Mouse (Mus musculus): ENCODE data around the gene Pcsk2. TPM values are rescaled to one million over a fixed set of nuclear protein-coding genes. Genes with fewer than 3 reads are reported as not detected.

The Pcsk2 gene
- polyA plus RNA-seq (2012; rRNA removed) = 0.01 TPM in 1 of 2 replicates, not detected in the other
- not detected in 2 replicates for polyA plus RNA-seq (2014; fragmentation: Nextera tagmentation; extraction: Ambion mirVana)

DNA sequence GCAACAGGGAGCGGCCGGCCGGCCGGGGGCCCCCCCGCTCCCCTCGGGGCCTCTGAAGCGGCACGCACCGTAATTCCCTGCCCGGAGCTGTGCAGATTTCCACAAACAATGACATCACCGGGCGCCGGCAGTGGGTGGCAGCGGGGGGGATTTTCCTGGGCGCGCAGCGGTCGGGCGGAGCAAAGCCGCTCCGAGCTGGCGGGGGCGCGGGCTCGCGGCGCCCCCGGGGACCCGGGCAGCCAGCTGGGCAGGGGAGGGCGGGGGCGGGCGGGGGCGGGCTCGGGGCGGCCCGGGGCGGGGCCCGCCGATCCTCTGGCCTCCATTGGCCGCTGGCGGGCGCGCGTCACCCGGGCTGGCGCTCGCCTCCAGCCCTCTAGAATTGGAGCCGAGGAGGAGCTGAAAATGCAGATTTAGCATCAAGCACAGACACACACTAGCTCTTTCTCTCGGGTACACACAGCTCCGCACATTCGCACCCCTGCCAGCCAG, at the start of gene Pcsk2:
Gene Pcsk2, plus strand, starts transcription at position 399 of the 489 bp plus-strand sequence.
- TF ChIP-seq EP300 (IDR thresholded peaks at IDR 0.05; ENCODE audit: low read depth) (no peak), CTCF (IDR thresholded peaks at IDR 0.05; ENCODE audit: low read depth) (no peak)
- Histone ChIP-seq H3K4me3 (ENCODE audit: insufficient read depth in 1 of 2, low read depth in 2 of 2, low read length in 2 of 2) (peak within 1 kb of the TSS; percentile 11 to 33; a peak in 2 of 4 replicates), H3K36me3 (replicated peaks; ENCODE audit: control insufficient read depth, insufficient read depth, low read depth) (no peaks in the 10 kb centered on the region), H3K27ac (no peak within 1 kb of the TSS), H3K9me3 (ENCODE audit: control insufficient read depth, low read length) (no peaks in the 10 kb centered on the region), H3K9ac (replicated peaks) (no peak within 1 kb of the TSS), H3K27me3 (ENCODE audit: control insufficient read depth, insufficient read depth, low read length) (peaks cover 29% of the 10 kb centered on the region), H3K4me2 (ENCODE audit: low read depth) (peak within 1 kb of the TSS; percentile 37), H3K4me1 (replicated peaks; ENCODE audit: control insufficient read depth in 2 of 2, insufficient read depth in 2 of 2, low read length in 1 of 2) (no peaks in the 10 kb centered on the region)
- 2% methylated on average over 36 of the region's 51 CpGs for WGBS (ENCODE audit: insufficient replicate concordance)
- ATAC-seq (ENCODE audit: insufficient read depth) (peak; percentile 37; the same call in 1 of the 2 replicates), DNase-seq (ENCODE audit: low read depth in 3 of 3, low spot score in 3 of 3) (no peak)

DNA sequence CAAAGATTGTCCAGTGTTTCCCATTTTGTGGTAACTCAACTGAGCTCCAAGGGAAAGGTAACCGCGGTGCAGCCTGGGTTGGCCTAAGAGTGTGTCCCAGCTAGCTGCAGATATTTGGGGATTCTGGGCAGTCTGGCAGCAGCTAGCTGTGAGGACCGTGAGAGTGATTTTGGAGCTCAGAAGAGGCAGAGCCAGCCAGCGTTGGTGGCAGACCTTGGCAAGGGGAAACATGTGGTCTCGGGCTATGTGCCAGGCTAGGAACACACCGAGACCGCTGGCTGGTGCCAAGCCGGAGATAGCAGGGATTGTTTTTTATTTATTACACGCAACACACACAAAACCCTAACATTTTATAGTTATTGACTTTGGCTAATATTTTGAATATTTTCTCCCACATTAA, 45.1 kb upstream of the Pcsk2 start:
- no peak for TF ChIP-seq CTCF (IDR thresholded peaks at IDR 0.05; ENCODE audit: low read depth)
- TF ChIP-seq EP300 (IDR thresholded peaks at IDR 0.05; ENCODE audit: low read depth) = no peak
- Histone ChIP-seq H3K36me3 (replicated peaks; ENCODE audit: control insufficient read depth, insufficient read depth, low read depth) (no peaks in the 10 kb centered on the region), H3K4me2 (ENCODE audit: low read depth) (no peak overlapping the region), H3K9me3 (ENCODE audit: control insufficient read depth, low read length) (no peaks in the 10 kb centered on the region), H3K27ac (no peak overlapping the region), H3K27me3 (ENCODE audit: control insufficient read depth, insufficient read depth, low read length) (no peaks in the 10 kb centered on the region), H3K4me1 (replicated peaks; ENCODE audit: control insufficient read depth in 2 of 2, insufficient read depth in 2 of 2, low read length in 1 of 2) (no peaks in the 10 kb centered on the region), H3K9ac (replicated peaks) (no peak overlapping the region), H3K4me3 (ENCODE audit: insufficient read depth in 1 of 2, low read depth in 2 of 2, low read length in 2 of 2) (no peak overlapping the region)
- no peak for DNase-seq (ENCODE audit: low read depth in 3 of 3, low spot score in 3 of 3)
- 68% methylated on average over 9 of the region's 9 CpGs for WGBS (ENCODE audit: insufficient replicate concordance)
- ATAC-seq (ENCODE audit: insufficient read depth) = no peak

DNA sequence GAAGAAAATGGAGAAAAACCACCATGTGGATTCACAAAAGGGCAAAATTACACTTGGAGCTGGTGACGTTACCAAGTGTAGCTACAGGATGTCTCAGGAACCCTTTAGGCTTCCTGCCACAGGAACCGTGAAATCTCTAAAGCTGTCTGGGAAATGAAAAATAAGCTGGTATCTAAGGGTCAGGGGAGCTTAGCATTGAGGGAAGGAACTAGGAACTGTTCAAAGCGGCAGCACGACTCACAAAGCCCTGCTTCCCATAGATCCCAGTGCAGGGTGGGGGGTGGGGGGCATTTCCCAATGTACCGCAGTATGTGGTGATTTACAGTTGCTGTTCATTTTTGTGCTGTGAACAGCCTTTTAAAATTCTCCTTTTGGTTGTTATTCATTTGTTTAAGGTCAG, 44.2 kb upstream of the Pcsk2 start:
- Histone ChIP-seq H3K36me3 (replicated peaks; ENCODE audit: control insufficient read depth, insufficient read depth, low read depth) (no peaks in the 10 kb centered on the region), H3K9me3 (ENCODE audit: control insufficient read depth, low read length) (no peaks in the 10 kb centered on the region), H3K9ac (replicated peaks) (no peak overlapping the region), H3K27me3 (ENCODE audit: control insufficient read depth, insufficient read depth, low read length) (no peaks in the 10 kb centered on the region), H3K4me2 (ENCODE audit: low read depth) (no peak overlapping the region), H3K27ac (no peak overlapping the region), H3K4me3 (ENCODE audit: insufficient read depth in 1 of 2, low read depth in 2 of 2, low read length in 2 of 2) (no peak overlapping the region), H3K4me1 (replicated peaks; ENCODE audit: control insufficient read depth in 2 of 2, insufficient read depth in 2 of 2, low read length in 1 of 2) (no peaks in the 10 kb centered on the region)
- WGBS (ENCODE audit: insufficient replicate concordance) = 35% methylated on average over 5 of the region's 5 CpGs
- ATAC-seq (ENCODE audit: insufficient read depth) (no peak), DNase-seq (ENCODE audit: low read depth in 3 of 3, low spot score in 3 of 3) (no peak)
- TF ChIP-seq EP300 (IDR thresholded peaks at IDR 0.05; ENCODE audit: low read depth) (no peak), CTCF (IDR thresholded peaks at IDR 0.05; ENCODE audit: low read depth) (no peak)

DNA sequence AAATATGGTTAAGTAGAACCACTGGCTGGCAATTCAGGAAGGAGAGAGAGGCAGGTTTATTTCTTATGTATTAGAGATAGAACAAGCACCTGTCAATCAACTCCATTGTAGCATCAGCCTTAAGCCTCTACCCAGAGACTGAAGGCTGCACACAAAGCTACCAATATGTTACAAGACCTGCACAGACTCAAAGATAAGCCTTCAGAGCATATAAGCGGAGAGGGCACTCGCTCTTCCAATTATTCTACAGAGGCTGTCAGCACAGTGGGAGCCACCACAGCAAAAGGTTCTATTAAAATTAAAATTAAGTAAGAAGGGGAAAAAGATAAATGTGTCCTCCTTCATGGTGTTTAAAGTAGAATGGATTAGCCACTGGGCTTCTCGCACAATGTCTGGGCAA, 43.8 kb upstream of the Pcsk2 start:
- ATAC-seq (ENCODE audit: insufficient read depth) (no peak), DNase-seq (ENCODE audit: low read depth in 3 of 3, low spot score in 3 of 3) (no peak)
- Histone ChIP-seq H3K9me3 (ENCODE audit: control insufficient read depth, low read length) (no peaks in the 10 kb centered on the region), H3K4me3 (ENCODE audit: insufficient read depth in 1 of 2, low read depth in 2 of 2, low read length in 2 of 2) (no peak overlapping the region), H3K9ac (replicated peaks) (no peak overlapping the region), H3K27ac (no peak overlapping the region), H3K27me3 (ENCODE audit: control insufficient read depth, insufficient read depth, low read length) (no peaks in the 10 kb centered on the region), H3K4me1 (replicated peaks; ENCODE audit: control insufficient read depth in 2 of 2, insufficient read depth in 2 of 2, low read length in 1 of 2) (no peaks in the 10 kb centered on the region), H3K4me2 (ENCODE audit: low read depth) (no peak overlapping the region), H3K36me3 (replicated peaks; ENCODE audit: control insufficient read depth, insufficient read depth, low read depth) (no peaks in the 10 kb centered on the region)
- TF ChIP-seq EP300 (IDR thresholded peaks at IDR 0.05; ENCODE audit: low read depth) (no peak), CTCF (IDR thresholded peaks at IDR 0.05; ENCODE audit: low read depth) (no peak)
- WGBS (ENCODE audit: insufficient replicate concordance) = 60% methylated on average over 3 of the region's 3 CpGs

DNA sequence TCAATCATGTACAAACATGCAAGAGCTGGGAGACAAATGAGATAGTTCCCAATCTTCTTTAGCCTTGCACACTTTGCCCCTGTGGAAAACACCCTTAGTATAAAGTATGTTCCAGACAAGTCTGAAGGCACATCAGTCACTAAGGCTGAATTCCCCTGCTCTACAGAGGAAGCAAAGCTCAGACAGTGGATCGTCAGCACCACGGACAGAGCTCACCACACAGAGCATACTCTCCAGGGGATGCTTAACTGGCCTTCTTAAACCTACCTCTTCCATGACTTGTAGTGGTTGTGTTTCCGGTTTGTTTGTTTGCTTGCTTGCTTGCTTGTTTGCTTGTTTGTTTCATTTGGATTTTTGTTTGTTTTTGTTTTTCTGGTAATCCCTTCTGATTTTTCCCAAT, 9.5 kb upstream of the Pcsk2 start:
- Histone ChIP-seq H3K27me3 (ENCODE audit: control insufficient read depth, insufficient read depth, low read length) (no peaks in the 10 kb centered on the region), H3K4me3 (ENCODE audit: insufficient read depth in 1 of 2, low read depth in 2 of 2, low read length in 2 of 2) (no peak overlapping the region), H3K36me3 (replicated peaks; ENCODE audit: control insufficient read depth, insufficient read depth, low read depth) (no peaks in the 10 kb centered on the region), H3K4me2 (ENCODE audit: low read depth) (no peak overlapping the region), H3K4me1 (replicated peaks; ENCODE audit: control insufficient read depth in 2 of 2, insufficient read depth in 2 of 2, low read length in 1 of 2) (no peaks in the 10 kb centered on the region), H3K9ac (replicated peaks) (no peak overlapping the region), H3K9me3 (ENCODE audit: control insufficient read depth, low read length) (no peaks in the 10 kb centered on the region), H3K27ac (no peak overlapping the region)
- ATAC-seq (ENCODE audit: insufficient read depth) (no peak), DNase-seq (ENCODE audit: low read depth in 3 of 3, low spot score in 3 of 3) (no peak)
- WGBS (ENCODE audit: insufficient replicate concordance) = 15% methylated on average over 3 of the region's 3 CpGs
- TF ChIP-seq EP300 (IDR thresholded peaks at IDR 0.05; ENCODE audit: low read depth) (no peak), CTCF (IDR thresholded peaks at IDR 0.05; ENCODE audit: low read depth) (no peak)
